Mouse (Mus musculus) inflammation-experienced regulatory T-cells, adult 6 months (primary cell): ENCODE measurements around the gene Fcgr3. TPM values are rescaled to one million over a fixed set of nuclear protein-coding genes. Genes with fewer than 3 reads are reported as not detected.

Experiments
- ATAC-seq: one replicate; pipeline ENCODE4 v1.8.0; 2017
- polyA plus RNA-seq, 3 experiments: library from polyadenylated mRNA; unstranded; fragments of 100-300 nt; shearing (Covaris generic); gene quantifications; one replicate each; pipeline ENCODE4 v1.2.1; 2017

Gene Fcgr3
- polyA plus RNA-seq, 3 experiments from 2014 or later: 0.98 to 1.5 TPM; not detected in 1

- ATAC-seq: no peak
Observed at GRCm38 (mm10) chr1:171006335-171006734, 58.4 kb downstream of the Fcgr3 start.

- no peak for ATAC-seq
Observed at GRCm38 (mm10) chr1:171005586-171005985, 59.1 kb downstream of the Fcgr3 start.

GRCm38 (mm10) chr1:171005081-171005480 lies 59.7 kb downstream of the Fcgr3 start:
- ATAC-seq: no peak

Other genes starting within 250 kb of the Fcgr3 start
- gene Atf6, start 197.2 kb downstream of the Fcgr3 start, polyA plus RNA-seq: 10 to 100 TPM in 1 of 3 experiments, 1 to 10 TPM in 2; 7.0 to 10.8 (median 9.6) TPM
- under 1 TPM in 1 of 3 experiments, not detected in 2; 0.53 TPM for gene Gm26620, start 179.9 kb downstream of the Fcgr3 start, polyA plus RNA-seq
- 10 to 100 TPM; 11.0 to 16.1 (median 11.7) TPM for gene Dusp12, start 179.4 kb downstream of the Fcgr3 start, polyA plus RNA-seq
- not detected for gene Fcrlb, start 152.0 kb downstream of the Fcgr3 start, polyA plus RNA-seq
- gene Fcrla, start 137.4 kb downstream of the Fcgr3 start, polyA plus RNA-seq: 1 to 10 TPM in 2 of 3 experiments, not detected in 1; 1.2 to 2.1 TPM
- gene Fcgr2b, start 88.4 kb downstream of the Fcgr3 start, polyA plus RNA-seq: 1 to 10 TPM in 2 of 3 experiments, under 1 TPM in 1; 0.70 to 1.4 (median 1.2) TPM
- gene Fcgr4, start 46.0 kb downstream of the Fcgr3 start, polyA plus RNA-seq: not detected
- 1 to 10 TPM; 3.2 to 7.6 (median 6.6) TPM for gene Cfap126, start 49.0 kb upstream of the Fcgr3 start, polyA plus RNA-seq
- 100 to 1,000 TPM; 115 to 153 (median 125) TPM for gene Sdhc, start 85.7 kb upstream of the Fcgr3 start, polyA plus RNA-seq
- not detected for gene Mpz, start 85.8 kb upstream of the Fcgr3 start, polyA plus RNA-seq
- gene Pcp4l1, start 131.3 kb upstream of the Fcgr3 start, polyA plus RNA-seq: not detected
- gene Nr1i3, start 149.0 kb upstream of the Fcgr3 start, polyA plus RNA-seq: under 1 TPM; 0.39 to 0.75 (median 0.75) TPM
- 10 to 100 TPM; 24.1 to 34.6 (median 28.7) TPM for gene Tomm40l, start 157.6 kb upstream of the Fcgr3 start, polyA plus RNA-seq
- not detected for gene Apoa2, start 160.1 kb upstream of the Fcgr3 start, polyA plus RNA-seq
- gene Fcer1g, start 169.4 kb upstream of the Fcgr3 start, polyA plus RNA-seq: 10 to 100 TPM in 1 of 3 experiments, not detected in 2; 10.7 TPM
- gene Adamts4, start 185.5 kb upstream of the Fcgr3 start, polyA plus RNA-seq: under 1 TPM in 1 of 3 experiments, not detected in 2; 0.09 TPM
- gene Ndufs2, start 186.5 kb upstream of the Fcgr3 start, polyA plus RNA-seq: 100 to 1,000 TPM; 106 to 120 (median 119) TPM
- gene B4galt3, start 205.4 kb upstream of the Fcgr3 start, polyA plus RNA-seq: 10 to 100 TPM; 35.3 to 68.9 (median 60.8) TPM
- gene Ppox, start 216.3 kb upstream of the Fcgr3 start, polyA plus RNA-seq: 10 to 100 TPM; 38.2 to 90.1 (median 78.6) TPM
- 10 to 100 TPM; 11.0 to 25.3 (median 15.4) TPM for gene Usp21, start 223.1 kb upstream of the Fcgr3 start, polyA plus RNA-seq
- gene Ufc1, start 230.1 kb upstream of the Fcgr3 start, polyA plus RNA-seq: 100 to 1,000 TPM in 1 of 3 experiments, 10 to 100 TPM in 2; 74.6 to 118 (median 92.5) TPM